Mouse (Mus musculus) erythroblast, embryonic 14.5 days (primary cell): ENCODE data around the gene Mt2. TPM values are rescaled to one million over a fixed set of nuclear protein-coding genes. Genes with fewer than 3 reads are reported as not detected.
A peak's percentile ranks its signal among the peaks of the same experiment; 100 is the strongest.

Experiments used
- H3K27me3 ChIP-seq: 2 replicates; pipeline ENCODE4 v1.6.1; 2012; ENCODE audit warnings: inconsistent platforms; ENCODE audit not compliant: control insufficient read depth
- H3K36me3 ChIP-seq: 2 replicates; pipeline ENCODE4 v1.6.1; 2012; ENCODE audit warnings: mild to moderate bottlenecking, inconsistent platforms; ENCODE audit not compliant: control insufficient read depth
- H3K4me1 ChIP-seq: 2 replicates; pipeline ENCODE4 v1.6.1; 2012; ENCODE audit warnings: inconsistent platforms; ENCODE audit not compliant: control insufficient read depth
- H3K4me3 ChIP-seq: replicated peaks from 2 replicates; pipeline ENCODE3; 2012; ENCODE audit warnings: moderate library complexity, mild to moderate bottlenecking, inconsistent platforms
- H3K9me3 ChIP-seq: 2 replicates; pipeline ENCODE4 v1.6.1; 2012; ENCODE audit warnings: low read length, inconsistent platforms, mixed read lengths; ENCODE audit not compliant: control insufficient read depth
- GATA1 ChIP-seq: IDR thresholded peaks from 2 replicates; pipeline ENCODE4 v1.6.1; 2012; ENCODE audit warnings: low read length, inconsistent platforms, mixed read lengths
- TAL1 ChIP-seq: IDR thresholded peaks from 3 replicates; pipeline ENCODE4 v1.6.1; 2012; ENCODE audit warnings: low read length, inconsistent platforms, mixed read lengths
- polyA plus RNA-seq: library from polyadenylated mRNA; stranded (reverse); fragments of >175 nt; gene quantifications from 2 replicates; pipeline ENCODE4 v1.2.3, GENCODE M21; 2012

Mt2 gene
- polyA plus RNA-seq, 1 experiment: 864 TPM

DNA sequence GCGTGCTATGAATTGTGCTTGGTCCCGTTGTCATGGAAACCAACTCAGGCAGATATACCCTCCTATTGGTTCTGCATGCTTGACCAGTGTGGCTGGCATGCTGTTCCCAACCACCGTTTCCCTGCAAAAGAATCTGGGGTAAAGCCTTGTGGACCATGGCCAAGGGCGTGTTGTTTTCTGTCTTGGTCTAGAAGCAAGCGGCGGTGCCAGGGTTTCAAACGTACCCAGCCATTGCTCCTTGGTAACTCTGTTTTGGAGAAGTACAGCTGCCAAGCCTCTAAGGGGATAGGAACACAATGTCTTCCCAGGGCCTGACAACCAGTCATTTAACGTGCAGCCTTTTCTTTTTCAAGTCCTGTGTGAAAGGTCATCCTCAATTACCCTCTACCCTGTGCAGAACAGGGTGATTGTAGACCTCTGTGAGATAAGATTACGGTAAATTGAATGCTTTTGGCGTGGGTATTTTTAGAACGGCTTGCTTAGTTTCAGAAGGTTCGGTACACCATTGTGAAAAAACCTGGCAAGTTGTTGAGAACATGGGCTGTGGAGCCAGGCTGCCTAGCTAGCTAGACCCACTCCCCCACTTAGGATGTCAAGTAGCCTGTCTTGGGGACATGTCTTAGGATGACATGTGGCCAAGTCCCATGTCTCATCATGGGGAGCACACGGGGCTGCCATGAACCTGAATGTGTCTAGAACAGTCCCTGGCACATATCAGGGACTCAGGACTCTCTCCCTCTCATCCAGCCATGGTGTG, 17.0 kb downstream of the Mt2 start:
- Histone ChIP-seq H3K4me1 (peaks cover 61% of the 10 kb centered on the region), H3K4me3 (no peak overlapping the region), H3K36me3 (no peaks in the 10 kb centered on the region; the same call in 1 of the 2 replicates), H3K9me3 (no peaks in the 10 kb centered on the region; the same call in 1 of the 2 replicates), H3K27me3 (peaks cover 50% of the 10 kb centered on the region)
- no peak for TF ChIP-seq GATA1
- TF ChIP-seq TAL1: no peak

DNA sequence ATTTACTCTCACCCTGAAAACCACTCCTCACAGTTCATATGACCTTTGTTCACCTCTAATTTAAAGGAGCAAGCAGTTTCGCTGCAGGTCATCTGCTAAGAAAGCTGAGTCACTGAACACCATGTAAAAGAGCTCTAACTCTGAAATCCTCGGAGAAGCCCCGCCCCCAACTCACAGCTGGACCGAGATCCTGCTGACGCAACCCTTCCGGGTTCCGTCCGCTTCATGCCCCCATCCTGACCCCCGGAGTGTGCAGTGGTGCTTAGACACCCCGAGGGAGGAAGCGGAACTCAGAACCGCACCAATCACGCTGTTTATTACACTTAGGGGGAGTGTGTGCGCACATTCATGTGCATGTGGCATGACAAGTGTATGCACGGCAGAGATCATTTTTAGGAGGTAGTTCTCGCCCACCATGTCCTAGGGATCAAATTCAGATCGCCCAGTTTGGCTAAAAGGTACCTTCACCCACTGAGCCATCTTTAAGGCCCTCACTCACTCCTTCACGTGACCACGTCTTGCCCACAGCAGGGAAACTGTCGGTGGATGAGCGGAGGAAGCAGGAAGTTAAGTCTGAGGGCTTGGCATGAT, 18.7 kb downstream of the Mt2 start:
- H3K4me1 ChIP-seq: peaks cover 47% of the 10 kb centered on the region
- peaks cover 40% of the 10 kb centered on the region for H3K27me3 ChIP-seq
- H3K36me3 ChIP-seq: no peaks in the 10 kb centered on the region
- no peak for TF ChIP-seq TAL1
- TF ChIP-seq GATA1: no peak
- H3K4me3 ChIP-seq: peak overlapping the region; percentile 64
- H3K9me3 ChIP-seq: no peaks in the 10 kb centered on the region; the same call in 1 of the 2 replicates

DNA sequence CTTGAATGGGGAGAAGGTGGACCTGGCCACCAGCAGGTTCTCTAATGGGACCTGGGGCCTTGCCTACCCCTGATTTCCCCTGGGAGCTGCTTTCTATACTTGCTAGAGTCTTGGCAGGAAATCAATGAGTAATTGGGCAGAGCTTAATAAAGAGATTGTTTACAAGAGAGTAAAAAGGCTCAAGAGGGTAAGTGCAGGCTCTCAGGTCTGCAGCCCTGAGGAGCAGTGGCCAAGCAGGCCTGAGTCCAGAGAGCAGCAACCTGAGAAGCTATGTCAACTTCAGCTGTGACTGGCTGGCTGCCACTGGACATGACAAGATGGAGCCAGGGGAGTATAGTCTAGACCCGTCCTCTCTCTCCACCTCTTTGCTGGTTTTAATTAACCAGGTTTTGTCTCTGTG, 20.5 kb downstream of the Mt2 start:
- H3K27me3 ChIP-seq: peaks cover 25% of the 10 kb centered on the region

GRCm38 (mm10) chr8:94194591-94195223, 22.2 kb downstream of the Mt2 start:
- Histone ChIP-seq H3K36me3 (no peaks in the 10 kb centered on the region), H3K4me3 (no peak overlapping the region), H3K9me3 (no peaks in the 10 kb centered on the region; the same call in 1 of the 2 replicates), H3K27me3 (peaks cover 14% of the 10 kb centered on the region), H3K4me1 (peaks cover 23% of the 10 kb centered on the region)
- TF ChIP-seq GATA1 (no peak), TAL1 (no peak)

More for the DNA sequence above, 20.5 kb downstream of the Mt2 start:
- Histone ChIP-seq H3K4me3 (no peak overlapping the region), H3K4me1 (peaks cover 31% of the 10 kb centered on the region), H3K36me3 (no peaks in the 10 kb centered on the region), H3K9me3 (no peaks in the 10 kb centered on the region; the same call in 1 of the 2 replicates)
- no peak for TF ChIP-seq TAL1
- no peak for TF ChIP-seq GATA1

- no peaks in the 10 kb centered on the region; the same call in 1 of the 2 replicates for H3K9me3 ChIP-seq
- no peak for TF ChIP-seq GATA1
- TF ChIP-seq TAL1: no peak
- peaks cover 2% of the 10 kb centered on the region for H3K4me1 ChIP-seq
- H3K4me3 ChIP-seq: no peak overlapping the region
- peaks cover 7% of the 10 kb centered on the region for H3K27me3 ChIP-seq
- H3K36me3 ChIP-seq: no peaks in the 10 kb centered on the region
Measured at GRCm38 (mm10) chr8:94199202-94199869, 26.9 kb downstream of the Mt2 start.

DNA sequence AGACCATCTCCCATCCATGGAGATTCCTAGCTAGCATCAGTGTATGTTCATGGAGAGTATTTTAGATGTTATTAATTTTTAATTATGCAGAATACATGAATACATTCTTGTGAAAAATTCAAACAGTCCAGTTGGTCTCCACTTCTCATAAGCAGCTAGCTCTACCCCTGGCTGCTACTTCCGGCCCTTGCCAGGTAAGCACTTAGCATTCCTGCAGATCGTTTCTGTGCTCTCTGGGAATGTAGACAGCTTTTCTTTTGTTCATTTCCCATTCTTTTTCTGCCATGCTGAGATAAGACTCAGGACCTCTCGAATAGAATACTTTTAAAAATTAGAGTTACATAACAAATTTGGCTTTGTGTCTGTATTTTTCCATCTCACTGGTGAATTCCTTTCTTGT, 31.6 kb downstream of the Mt2 start:
- Histone ChIP-seq H3K27me3 (peaks cover 7% of the 10 kb centered on the region), H3K36me3 (no peaks in the 10 kb centered on the region), H3K4me1 (peaks cover 2% of the 10 kb centered on the region), H3K4me3 (no peak overlapping the region), H3K9me3 (no peaks in the 10 kb centered on the region)
- TF ChIP-seq GATA1 (no peak), TAL1 (no peak)

- no peaks in the 10 kb centered on the region for H3K4me1 ChIP-seq
- no peak overlapping the region for H3K4me3 ChIP-seq
- TF ChIP-seq TAL1 (no peak), GATA1 (no peak)
- H3K9me3 ChIP-seq: no peaks in the 10 kb centered on the region
- H3K36me3 ChIP-seq: no peaks in the 10 kb centered on the region
- peaks cover 14% of the 10 kb centered on the region for H3K27me3 ChIP-seq
Measured at GRCm38 (mm10) chr8:94205736-94206135, 33.3 kb downstream of the Mt2 start.

- no peaks in the 10 kb centered on the region for H3K9me3 ChIP-seq
Measured at GRCm38 (mm10) chr8:94206256-94206655, 33.8 kb downstream of the Mt2 start.

DNA sequence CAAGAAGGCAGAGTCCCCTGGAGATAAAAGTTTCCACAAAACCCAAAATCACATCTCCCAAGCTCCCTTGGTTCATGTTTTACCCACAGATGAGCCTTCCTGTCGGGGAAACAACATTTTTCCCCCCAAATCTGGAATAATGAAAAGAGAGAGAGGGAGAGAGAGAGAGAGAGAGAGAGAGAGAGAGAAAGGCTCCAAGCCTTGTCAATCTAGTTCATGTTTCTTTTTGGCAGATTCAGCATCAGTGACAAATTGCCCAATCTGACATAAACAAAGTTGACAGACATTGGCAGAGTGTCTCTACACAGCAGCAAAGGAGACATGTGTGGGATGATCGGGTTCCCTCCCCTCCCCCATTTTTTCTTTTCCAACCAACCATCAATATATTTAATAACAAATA, 35.0 kb downstream of the Mt2 start:
- Histone ChIP-seq H3K27me3 (peaks cover 14% of the 10 kb centered on the region), H3K4me1 (no peaks in the 10 kb centered on the region), H3K36me3 (no peaks in the 10 kb centered on the region), H3K4me3 (no peak overlapping the region), H3K9me3 (no peaks in the 10 kb centered on the region)
- TF ChIP-seq GATA1: no peak
- no peak for TF ChIP-seq TAL1

More at GRCm38 (mm10) chr8:94206256-94206655, 33.8 kb downstream of the Mt2 start:
- no peak for TF ChIP-seq TAL1
- TF ChIP-seq GATA1: no peak
- no peak overlapping the region for H3K4me3 ChIP-seq
- no peaks in the 10 kb centered on the region for H3K4me1 ChIP-seq
- peaks cover 14% of the 10 kb centered on the region for H3K27me3 ChIP-seq
- no peaks in the 10 kb centered on the region for H3K36me3 ChIP-seq
